31 mouse cellular contexts compared by ENCODE assay signal in the genomic region with DNA sequence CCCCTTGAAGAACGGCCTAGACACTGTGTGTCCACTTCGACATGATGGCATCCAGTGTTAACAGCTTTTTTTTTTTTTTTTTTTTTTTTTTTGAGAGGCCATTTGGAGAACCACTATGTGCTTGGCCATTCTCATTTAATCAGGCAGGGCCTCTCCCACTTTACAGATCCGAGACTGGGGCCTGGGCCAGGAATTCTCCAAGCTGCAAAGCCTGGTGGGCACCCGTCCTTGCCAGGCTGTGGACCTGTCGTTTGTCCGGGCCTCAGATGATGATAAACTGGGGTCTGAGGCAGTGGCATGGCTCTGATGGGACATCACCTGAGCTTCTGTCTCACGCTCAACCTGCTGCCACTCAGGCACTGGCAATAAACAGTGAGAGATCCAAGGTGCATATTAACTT. TPM values are rescaled to one million over a fixed set of nuclear protein-coding genes. Genes with fewer than 3 reads are reported as not detected.
DNase-seq lines count a peak whose midpoint lies in the region; ATAC-seq and TF ChIP-seq lines count a peak whose summit lies in the region.
"Had no signal": no experiment of that assay in that cellular context is flagged by ENCODE, and none has a peak within 500 bp of the region (broad histone marks: within the 10 kb centered on the region; RNA-seq: fewer than 3 reads in every experiment).

No protein-coding gene starts in this region.

- TF ChIP-seq EP300 in heart, adult 2 months (IDR thresholded peaks at IDR 0.05; ENCODE audit: insufficient read depth, low read depth, low read length): no peak

- intact Hi-C loops in heart, adult 2 months (cut with DNase I): no loop called here
- intact Hi-C loops in heart, postnatal 14 days (cut with DNase I): no loop called here
- intact Hi-C loops in left cerebral cortex, adult 2 months (cut with DNase I): no loop called here
- intact Hi-C loops in left cerebral cortex, postnatal 10 days (cut with DNase I): no loop called here

- H3K36me3 ChIP-seq in heart, adult 2 months (ENCODE audit: control insufficient read depth, insufficient read depth, low read length): no peaks in the 10 kb centered on the region
- no peaks in the 10 kb centered on the region for H3K36me3 ChIP-seq in embryonic facial prominence, embryonic 15.5 days
- H3K36me3 ChIP-seq: heart, embryonic 15.5 days; hindbrain, embryonic 12.5 days; limb, embryonic 13.5 days; liver, embryonic 12.5 days; midbrain, embryonic 12.5 days had no signal

- DNase-seq in cerebellum, postnatal 14 days: peak; percentile 59 to 63
- DNase-seq in cerebellum, postnatal 4 days (ENCODE audit: low spot score in 2 of 2): no peak
- DNase-seq in heart, adult 2 months: no peak
- no peak for DNase-seq in heart, postnatal 14 days
- DNase-seq in left cerebral cortex, adult 2 months (ENCODE audit: extremely low spot score in 1 of 2, low spot score in 2 of 2): no peak
- DNase-seq in left cerebral cortex, postnatal 10 days (ENCODE audit: extremely low spot score in 1 of 2, low spot score in 2 of 2): no peak
- DNase-seq in spleen, postnatal 14 days (ENCODE audit: low spot score in 2 of 2): no peak
- DNase-seq: adrenal gland, adult 2 months; cerebellum, adult 9-10 months; kidney, adult 2 months; kidney, postnatal 10 days; lung, adult 18-20 months; lung, postnatal 10 days had no signal

- H3K4me2 ChIP-seq in embryonic facial prominence, embryonic 15.5 days (replicated peaks): no peak overlapping the region
- H3K4me2 ChIP-seq: heart, embryonic 15.5 days; hindbrain, embryonic 12.5 days; limb, embryonic 13.5 days; liver, embryonic 12.5 days; midbrain, embryonic 12.5 days had no signal

- H3K27ac ChIP-seq in heart, adult 2 months: peak overlapping the region; percentile 75
- peak overlapping the region; percentile 30; the same call in 1 of the 2 replicates for H3K27ac ChIP-seq in left cerebral cortex, adult 2 months
- H3K27ac ChIP-seq in embryonic facial prominence, embryonic 15.5 days (replicated peaks): 0 out of 2 replicates have a peak overlapping the region, but pooled peaks have one; percentile 2
- H3K27ac ChIP-seq: heart, embryonic 15.5 days; hindbrain, embryonic 12.5 days; limb, embryonic 13.5 days; liver, embryonic 12.5 days; midbrain, embryonic 12.5 days had no signal

- H3K4me3 ChIP-seq in heart, adult 2 months: no peak overlapping the region
- no peak overlapping the region for H3K4me3 ChIP-seq in left cerebral cortex, adult 2 months
- H3K4me3 ChIP-seq in embryonic facial prominence, embryonic 15.5 days (replicated peaks): no peak overlapping the region
- H3K4me3 ChIP-seq: heart, embryonic 15.5 days; hindbrain, embryonic 12.5 days; limb, embryonic 13.5 days; liver, embryonic 12.5 days; midbrain, embryonic 12.5 days had no signal

- H3K4me1 ChIP-seq in heart, adult 2 months (ENCODE audit: control insufficient read depth, insufficient read depth, low read length): peaks cover 23% of the 10 kb centered on the region
- H3K4me1 ChIP-seq in embryonic facial prominence, embryonic 15.5 days: peaks cover 67% of the 10 kb centered on the region

- no peak overlapping the region for H3K9ac ChIP-seq in heart, adult 2 months (ENCODE audit: low read depth, low read length)
- no peak overlapping the region for H3K9ac ChIP-seq in embryonic facial prominence, embryonic 15.5 days
- H3K9ac ChIP-seq: heart, embryonic 15.5 days; hindbrain, embryonic 12.5 days; limb, embryonic 13.5 days; liver, embryonic 12.5 days; midbrain, embryonic 12.5 days had no signal

- no peak for TF ChIP-seq CTCF in heart, adult 2 months (IDR thresholded peaks at IDR 0.05)
- TF ChIP-seq CTCF in left cerebral cortex, adult 2 months (IDR thresholded peaks at IDR 0.05): no peak

- no peak for ATAC-seq in embryonic facial prominence, embryonic 15.5 days (ENCODE audit: insufficient number of reproducible peaks, low FRiP score, low TSS enrichment, low read depth)
- ATAC-seq: CD4-positive, CD25-positive, alpha-beta regulatory T cell, adult 4 months; liver, embryonic 12.5 days had no signal

- no peaks in the 10 kb centered on the region for H3K9me3 ChIP-seq in embryonic facial prominence, embryonic 15.5 days (replicated peaks)
- H3K9me3 ChIP-seq: heart, embryonic 15.5 days; hindbrain, embryonic 12.5 days; limb, embryonic 13.5 days; liver, embryonic 12.5 days; midbrain, embryonic 12.5 days had no signal

- 68% methylated on average over 7 of the region's 7 CpGs for WGBS in heart, adult 2 months
- 74% methylated on average over 7 of the region's 7 CpGs for WGBS in embryonic facial prominence, embryonic 15.5 days

- no peaks in the 10 kb centered on the region for H3K27me3 ChIP-seq in heart, adult 2 months (ENCODE audit: control insufficient read depth, insufficient read depth, low read length)
- no peaks in the 10 kb centered on the region for H3K27me3 ChIP-seq in embryonic facial prominence, embryonic 15.5 days
- H3K27me3 ChIP-seq: heart, embryonic 15.5 days; hindbrain, embryonic 12.5 days; limb, embryonic 13.5 days had no signal

- H3K79me2 ChIP-seq in heart, adult 2 months (replicated peaks; ENCODE audit: control insufficient read depth, insufficient read depth, low read length): peaks cover 5% of the 10 kb centered on the region; the same call in 1 of the 2 replicates

- no peak for TF ChIP-seq POLR2A in heart, adult 2 months (IDR thresholded peaks at IDR 0.05; ENCODE audit: insufficient read depth, low read depth, low read length)

RNA-seq across cellular contexts. Expression of a gene that starts 10.1 kb away (rescaled TPM):
- not detected for total RNA-seq in heart, adult 2 months (2021)
- polyA plus RNA-seq in heart, adult 2 months (2012; rRNA removed): 0.06 TPM in 1 of 2 replicates, not detected in the other
- total RNA-seq in heart, postnatal 14 days (2021): not detected
- total RNA-seq in left cerebral cortex, adult 2 months (2021): not detected
- total RNA-seq in left cerebral cortex, postnatal 10 days (2021): not detected
- polyA plus RNA-seq in embryonic facial prominence, embryonic 15.5 days (2015; fragmentation: Nextera tagmentation; extraction: Ambion mirVana): not detected in 2 replicates
- total RNA-seq: adrenal gland, postnatal 4 days; gastrocnemius, postnatal 4 days; layer of hippocampus, adult 18-20 months; layer of hippocampus, postnatal 25 days; left cerebral cortex, postnatal 14 days; MEL; monocyte, adult 5-6 weeks; neutrophil, adult 5-6 weeks had no signal
- polyA plus RNA-seq: CD4-positive, CD25-positive, alpha-beta regulatory T cell, adult 4 months; embryonic facial prominence, embryonic 14.5 days; heart, embryonic 15.5 days; hindbrain, embryonic 12.5 days; limb, embryonic 13.5 days; liver, embryonic 12.5 days; midbrain, embryonic 12.5 days; small intestine, adult 2 months; thymus, postnatal 0 days had no signal

RNA-seq across cellular contexts. Expression of a gene that starts 29.8 kb away (rescaled TPM):
- 10 to 100 TPM; 79.7 to 96.7 TPM for total RNA-seq in heart, adult 2 months (2021)
- 120 and 149 TPM in 2 replicates for polyA plus RNA-seq in heart, adult 2 months (2012; rRNA removed)
- 10 to 100 TPM; 28.4 to 31.5 TPM for total RNA-seq in heart, postnatal 14 days (2021)
- 10 to 100 TPM; 16.9 to 17.0 TPM for total RNA-seq in left cerebral cortex, adult 2 months (2021)
- 10 to 100 TPM; 18.4 to 19.1 TPM for total RNA-seq in left cerebral cortex, postnatal 10 days (2021)
- 37.1 and 37.7 TPM in 2 replicates for polyA plus RNA-seq in embryonic facial prominence, embryonic 15.5 days (2015; fragmentation: Nextera tagmentation; extraction: Ambion mirVana)

Comparison
In these comparisons a context has a peak if more than half of its experiments do, and no peak if none do; other contexts are left out.
1. DNase-seq: peak in cerebellum, postnatal 14 days (2 of 2); none in cerebellum, postnatal 4 days (0 of 2), heart, adult 2 months (0 of 2), heart, postnatal 14 days (0 of 2), left cerebral cortex, adult 2 months (0 of 2), left cerebral cortex, postnatal 10 days (0 of 2) and spleen, postnatal 14 days (0 of 2).
2. H3K27ac ChIP-seq: peak in every context shown above with its lines; median percentile 75 in heart, adult 2 months; 30 in left cerebral cortex, adult 2 months; 2 in embryonic facial prominence, embryonic 15.5 days.